Mouse (Mus musculus) testis, adult 2 months (tissue): ENCODE data around the gene 2410141K09Rik. TPM values are rescaled to one million over a fixed set of nuclear protein-coding genes. Genes with fewer than 3 reads are reported as not detected.
"Not testable (repeated sequence)": the region's sequence is repeated elsewhere in the genome, so short reads cannot be mapped to it uniquely, and the experiment has no call there.

Experiments
- H3K27ac ChIP-seq: fragments of 200-500 bp; 2 replicates; pipeline ENCODE4 v1.5.1; 2012; ENCODE audit warnings: low read depth, low read length; ENCODE audit not compliant: control insufficient read depth, insufficient read depth
- H3K27me3 ChIP-seq: fragments of 200-500 bp; 2 replicates; pipeline ENCODE4 v1.6.1; 2012; ENCODE audit warnings: mild to moderate bottlenecking, low read length, moderate library complexity; ENCODE audit not compliant: control insufficient read depth, insufficient read depth
- H3K36me3 ChIP-seq: fragments of 200-500 bp; 2 replicates; pipeline ENCODE4 v1.6.1; 2012; ENCODE audit warnings: mild to moderate bottlenecking, low read length; ENCODE audit not compliant: control insufficient read depth, insufficient read depth
- H3K4me1 ChIP-seq: fragments of 200-500 bp; 2 replicates; pipeline ENCODE4 v1.6.1; 2012; ENCODE audit warnings: low read length; ENCODE audit not compliant: control insufficient read depth, insufficient read depth
- H3K4me3 ChIP-seq: fragments of 200-500 bp; 2 replicates; pipeline ENCODE4 v1.5.1; 2012; ENCODE audit warnings: low read depth, mild to moderate bottlenecking, low read length, moderate library complexity, mixed read lengths; ENCODE audit not compliant: control insufficient read depth
- polyA plus RNA-seq: library from polyadenylated mRNA; depleted of rRNA; stranded (reverse); fragments of >200 nt; gene quantifications from 2 replicates; pipeline ENCODE4 v1.2.3, GENCODE M21; 2012; rRNA removed

Gene 2410141K09Rik
- 0.91 and 1.6 TPM in 2 replicates for polyA plus RNA-seq

DNA sequence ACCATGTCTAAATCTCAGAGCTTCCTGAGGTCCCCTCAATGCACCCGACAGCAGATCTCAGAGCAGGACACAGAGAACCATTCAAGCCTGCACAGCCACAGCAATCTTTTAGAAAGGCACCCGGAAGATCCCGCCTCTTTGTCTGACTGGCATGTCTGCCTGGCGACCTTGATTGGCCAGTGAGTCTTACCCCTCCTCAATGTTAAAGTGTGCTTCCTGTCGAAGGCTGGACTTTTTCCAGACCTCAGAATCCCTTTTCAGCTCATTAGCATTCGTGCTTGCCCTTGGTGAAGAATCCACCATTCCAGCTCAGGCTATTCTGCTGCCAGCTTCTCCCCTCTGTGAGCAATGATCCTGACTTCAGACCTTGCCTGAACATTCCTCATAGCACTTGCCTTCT lies at the start of gene 2410141K09Rik:
2410141K09Rik (minus strand) TSS at position 101 of the 400 bp plus-strand sequence.
- not testable (repeated sequence) for H3K4me1 ChIP-seq, H3K27ac ChIP-seq, H3K27me3 ChIP-seq, H3K4me3 ChIP-seq, H3K36me3 ChIP-seq

- not testable (repeated sequence) for H3K4me3 ChIP-seq, H3K27ac ChIP-seq, H3K36me3 ChIP-seq, H3K4me1 ChIP-seq, H3K27me3 ChIP-seq
Observed at GRCm38 (mm10) chr13:66426858-66427257, 14.1 kb downstream of the 2410141K09Rik start.

GRCm38 (mm10) chr13:66414962-66415361 lies 26.0 kb downstream of the 2410141K09Rik start:
- not testable (repeated sequence) for H3K27me3 ChIP-seq, H3K4me3 ChIP-seq, H3K36me3 ChIP-seq, H3K4me1 ChIP-seq, H3K27ac ChIP-seq

Other genes with a start within 250 kb of the 2410141K09Rik start
- not detected in 2 replicates for gene Gm10772, start 213.5 kb downstream of the 2410141K09Rik start, polyA plus RNA-seq